Mouse (Mus musculus) liver, embryonic 14.5 days (tissue): Measurements from ENCODE around the gene Ggt1. TPM values are rescaled to one million over a fixed set of nuclear protein-coding genes. Genes with fewer than 3 reads are reported as not detected.

Source experiments
- ATAC-seq: fragments of 200-750 bp; cut with Nextera tagmentation; 2 replicates; pipeline ENCODE4 v1.8.0; 2017; ENCODE audit warnings: moderate number of reproducible peaks, mild to moderate bottlenecking, moderate library complexity; ENCODE audit not compliant: insufficient read depth
- DNase-seq, 3 experiments: peaks; one replicate each; pipeline ENCODE4 v3.0.0-alpha.2; 2012 to 2013; ENCODE audit warnings: low read depth in 3 of 3, low spot score in 3 of 3
- H3K27ac ChIP-seq: fragments of 300-500 bp; sonication (generic); 2 replicates; pipeline ENCODE4 v1.5.1; 2014; ENCODE audit warnings: moderate library complexity, mild to moderate bottlenecking, control low read depth, inconsistent platforms
- H3K27me3 ChIP-seq: fragments of 300-500 bp; sonication (generic); 2 replicates; pipeline ENCODE4 v1.6.1; 2014; ENCODE audit warnings: mild to moderate bottlenecking, low read length, moderate library complexity; ENCODE audit not compliant: control insufficient read depth, insufficient read depth
- H3K36me3 ChIP-seq: fragments of 300-500 bp; sonication (generic); replicated peaks from 2 replicates; pipeline ENCODE4 v1.6.1; 2014; ENCODE audit warnings: low read depth; ENCODE audit not compliant: control insufficient read depth, insufficient read depth
- H3K4me1 ChIP-seq, 2 experiments: fragments of 200-500 bp in 1 of 2; fragments of 300-500 bp in 1 of 2; sonication (generic) in 1 of 2; replicated peaks; 2 replicates each; pipeline ENCODE4 v1.6.1; 2012 to 2014; ENCODE audit warnings: antibody characterized with exemption in 1 of 2, inconsistent platforms in 1 of 2, low read length in 1 of 2; ENCODE audit not compliant: control insufficient read depth in 2 of 2, insufficient read depth in 2 of 2
- H3K4me2 ChIP-seq: fragments of 300-500 bp; sonication (generic); 2 replicates; pipeline ENCODE4 v1.6.1; 2014; ENCODE audit warnings: low read depth, mild to moderate bottlenecking, control low read depth, moderate library complexity
- H3K4me3 ChIP-seq, 2 experiments: fragments of 200-500 bp in 1 of 2; fragments of 300-500 bp in 1 of 2; sonication (generic) in 1 of 2; 2 replicates each; pipeline ENCODE4 v1.5.1; 2012 to 2014; ENCODE audit warnings: low read depth in 2 of 2, low read length in 2 of 2, mild to moderate bottlenecking in 2 of 2, control low read depth in 1 of 2, inconsistent platforms in 1 of 2, moderate library complexity in 1 of 2; ENCODE audit not compliant: insufficient read depth in 1 of 2
- H3K9ac ChIP-seq: fragments of 300-500 bp; sonication (generic); replicated peaks from 2 replicates; pipeline ENCODE4 v1.6.1; 2014; ENCODE audit warnings: mild to moderate bottlenecking, control low read depth, moderate library complexity
- H3K9me3 ChIP-seq: fragments of 300-500 bp; sonication (generic); 2 replicates; pipeline ENCODE4 v1.6.1; 2016; ENCODE audit warnings: low read length, mixed read lengths; ENCODE audit not compliant: control insufficient read depth
- CTCF ChIP-seq: IDR thresholded peaks from 2 replicates; pipeline ENCODE4 v1.5.1; 2016; ENCODE audit warnings: antibody characterized with exemption, low read depth, control low read depth
- EP300 ChIP-seq: IDR thresholded peaks from 2 replicates; pipeline ENCODE4 v1.6.1; 2016; ENCODE audit warnings: antibody characterized with exemption, low read depth
- WGBS: fragments of 180-500 bp; shearing (Covaris S2); extraction: QIAGEN DNeasy Blood & Tissue Kit; methylation state at CpG from one replicate; pipeline ENCODE4 v1.1.7; 2014; ENCODE audit not compliant: insufficient replicate concordance; 5-methylcytosine and 5-hydroxymethylcytosine counted together
- polyA plus RNA-seq, 2 experiments: library from polyadenylated mRNA; depleted of rRNA in 1 of 2; stranded (reverse) in 1 of 2; unstranded in 1 of 2; fragments of >200 nt; fragmentation: Nextera tagmentation in 1 of 2; extraction: Ambion mirVana in 1 of 2; gene quantifications; 2 replicates each; pipeline versions ENCODE4 v1.2.1 to v1.2.3; 2012 to 2014

Ggt1 gene
- polyA plus RNA-seq (2012; rRNA removed) (4.3 and 5.8 TPM in 2 replicates), polyA plus RNA-seq (2014; fragmentation: Nextera tagmentation; extraction: Ambion mirVana) (5.2 and 6.6 TPM in 2 replicates)

GRCm38 (mm10) chr10:75561071-75561654, at the start of gene Ggt1:
TSS of gene Ggt1 (plus strand) at chr10:75561604.
- Histone ChIP-seq H3K4me3 (no peak within 1 kb of the TSS), H3K27me3 (peaks cover 38% of the 10 kb centered on the region), H3K36me3 (no peaks in the 10 kb centered on the region), H3K9me3 (no peaks in the 10 kb centered on the region), H3K27ac (no peak within 1 kb of the TSS), H3K4me2 (no peak within 1 kb of the TSS), H3K9ac (no peak within 1 kb of the TSS), H3K4me1 (peaks cover 0 to 13% of the 10 kb centered on the region in 2 experiments; a peak in 2 of 4 replicates)
- DNase-seq (no peak), ATAC-seq (no peak)
- TF ChIP-seq CTCF (no peak), EP300 (no peak)
- WGBS, result 45% methylated on average over 10 of the region's 10 CpGs

- TF ChIP-seq CTCF (no peak), EP300 (no peak)
- peaks cover 69% of the 10 kb centered on the region for H3K36me3 ChIP-seq
- ATAC-seq (no peak), DNase-seq (no peak)
- peaks cover 19 to 29% of the 10 kb centered on the region in 2 experiments for H3K4me1 ChIP-seq
- no peaks in the 10 kb centered on the region for H3K27me3 ChIP-seq
- 90% methylated on average over 7 of the region's 7 CpGs for WGBS
- no peaks in the 10 kb centered on the region for H3K9me3 ChIP-seq
- H3K27ac ChIP-seq, result no peak overlapping the region
- no peak overlapping the region for H3K4me2 ChIP-seq
- no peak overlapping the region for H3K9ac ChIP-seq
- H3K4me3 ChIP-seq, result no peak overlapping the region
These were observed 49.5 kb upstream of the Ggt1 start for GRCm38 (mm10) chr10:75511897-75512296.

- H3K9me3 ChIP-seq, result no peaks in the 10 kb centered on the region
- no peak overlapping the region for H3K4me3 ChIP-seq
- ATAC-seq (no peak), DNase-seq (no peak)
- no peak overlapping the region for H3K27ac ChIP-seq
- WGBS, result 82% methylated on average over 7 of the region's 7 CpGs
- H3K4me1 ChIP-seq, result peaks cover 19 to 29% of the 10 kb centered on the region in 2 experiments
- peaks cover 61% of the 10 kb centered on the region for H3K36me3 ChIP-seq
- no peaks in the 10 kb centered on the region for H3K27me3 ChIP-seq
- TF ChIP-seq CTCF (no peak), EP300 (no peak)
- H3K4me2 ChIP-seq, result no peak overlapping the region
- no peak overlapping the region for H3K9ac ChIP-seq
These were observed 48.6 kb upstream of the Ggt1 start for GRCm38 (mm10) chr10:75512796-75513195.

- Histone ChIP-seq H3K27me3 (no peaks in the 10 kb centered on the region), H3K27ac (peak overlapping the region; percentile 97), H3K36me3 (peaks cover 54% of the 10 kb centered on the region), H3K9ac (peak overlapping the region; percentile 100), H3K4me1 (peaks cover 21 to 30% of the 10 kb centered on the region in 2 experiments), H3K9me3 (no peaks in the 10 kb centered on the region), H3K4me3 (peak overlapping the region; percentile 48 to 100), H3K4me2 (peak overlapping the region; percentile 87)
- no peak for DNase-seq
- TF ChIP-seq CTCF (no peak), EP300 (no peak)
- 61% methylated on average over 8 of the region's 8 CpGs for WGBS
- no peak for ATAC-seq
These were observed 47.9 kb upstream of the Ggt1 start for GRCm38 (mm10) chr10:75513306-75514067.

- Histone ChIP-seq H3K27me3 (no peaks in the 10 kb centered on the region), H3K9me3 (no peaks in the 10 kb centered on the region), H3K36me3 (peaks cover 48% of the 10 kb centered on the region), H3K9ac (peak overlapping the region; percentile 100), H3K4me3 (peak overlapping the region; percentile 68 to 100), H3K27ac (peak overlapping the region; percentile 97), H3K4me2 (peak overlapping the region; percentile 87), H3K4me1 (peaks cover 24 to 37% of the 10 kb centered on the region in 2 experiments)
- no peak for ATAC-seq
- TF ChIP-seq CTCF (no peak), EP300 (no peak)
- 13% methylated on average over 7 of the region's 7 CpGs for WGBS
- peak; percentile 53 to 64 (median 64) for DNase-seq
These were observed 47.0 kb upstream of the Ggt1 start for GRCm38 (mm10) chr10:75514361-75514760.
